Mouse (Mus musculus) gastrocnemius, postnatal 14 days (tissue): Measurements from ENCODE around the gene Iqcf1. TPM values are rescaled to one million over a fixed set of nuclear protein-coding genes. Genes with fewer than 3 reads are reported as not detected.

ENCODE experiments used
- DNase-seq: peaks from one replicate; pipeline ENCODE4 v3.0.0; 2021; ENCODE audit warnings: mixed read lengths
- intact Hi-C: fragments of 180-260 bp; cut with DNase I; formaldehyde crosslinking; loops from one replicate; pipeline ENCODE4 v1.15.1; 2025; ENCODE audit warnings: low total_unique reads
- total RNA-seq, 2 experiments: library from RNA; stranded (reverse); gene quantifications; 2 replicates each; pipeline ENCODE4 v1.2.3; 2021

Gene Iqcf1
- total RNA-seq, 2 experiments from 2014 or later, result not detected

GRCm38 (mm10) chr9:106463122-106464063 is 36.4 kb upstream of the Iqcf1 start:
- intact Hi-C loops, result no loop called here
- no peak for DNase-seq

DNA sequence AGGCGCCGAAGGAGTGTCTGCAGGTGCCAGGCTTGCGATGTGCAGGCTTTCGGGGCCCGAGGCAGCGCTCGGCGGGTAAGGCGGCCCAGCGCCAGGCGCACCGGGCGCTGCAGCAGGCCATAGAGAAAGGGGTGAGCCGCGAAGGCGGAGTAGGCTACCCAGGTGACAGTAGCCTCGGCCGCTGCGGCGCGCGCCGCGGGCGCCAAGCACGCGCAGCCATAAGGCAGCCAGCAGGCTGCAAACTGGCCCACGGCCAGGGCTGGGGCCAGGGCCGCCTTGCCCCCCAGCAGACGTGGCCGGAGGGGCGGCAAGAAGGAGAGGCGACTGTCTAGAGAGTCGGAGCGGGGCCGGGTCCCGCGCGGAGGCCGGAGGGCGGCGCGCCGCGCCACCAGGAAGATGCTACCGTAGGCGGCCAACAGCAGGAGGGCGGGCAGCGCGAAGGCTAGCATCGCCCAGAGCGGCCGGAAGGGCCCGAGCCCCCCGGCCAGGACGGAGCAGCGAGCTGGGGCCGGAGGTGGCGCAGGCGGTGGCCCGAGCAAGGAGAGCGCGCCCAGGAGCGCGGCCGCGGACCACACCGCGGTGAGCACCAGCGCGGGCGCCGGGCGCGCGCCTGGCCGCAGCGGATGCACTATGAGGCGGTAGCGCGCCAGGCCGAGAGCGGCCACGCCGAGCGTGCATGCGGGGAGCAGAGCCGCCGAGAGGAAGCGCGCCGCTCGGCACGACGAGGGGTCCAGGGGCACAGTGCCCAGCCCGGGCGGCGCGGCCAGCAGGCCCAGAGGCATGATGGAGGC is 34.8 kb upstream of the Iqcf1 start:
- DNase-seq, result peak; percentile 71
- intact Hi-C loops, result no loop called here

DNA sequence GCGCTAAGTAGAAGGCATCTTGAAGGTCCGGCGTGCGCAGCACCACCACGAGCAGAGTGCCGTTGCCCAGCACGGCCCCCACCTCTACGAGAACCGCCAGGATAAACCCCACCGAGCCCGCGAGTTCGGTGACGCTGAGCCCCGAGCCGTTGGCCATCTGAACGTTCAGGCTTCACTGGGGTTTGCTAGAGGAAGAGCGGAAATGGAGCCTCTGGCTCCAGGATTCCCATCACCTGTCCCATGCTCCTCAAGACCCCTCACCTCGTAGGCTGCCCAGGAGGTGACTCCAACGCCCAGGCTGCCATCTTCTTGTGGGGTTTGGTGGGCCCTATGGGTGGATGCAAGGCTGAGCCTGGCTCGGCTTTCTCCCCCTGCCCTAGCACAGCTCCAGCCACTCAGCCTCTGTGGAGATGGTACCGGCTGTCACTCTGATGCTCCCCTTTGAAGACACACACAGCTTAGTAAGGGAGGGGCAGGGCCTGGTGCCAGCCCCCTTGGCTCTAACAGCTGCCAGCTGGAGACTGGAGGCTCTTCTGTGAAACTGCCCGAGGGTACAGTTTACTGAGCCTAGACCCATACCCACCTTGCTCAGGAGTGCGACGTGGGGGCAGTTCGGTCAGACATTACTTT is 34.1 kb upstream of the Iqcf1 start, which contains the start of gene Gpr62:
TSS of gene Gpr62 (minus strand) at position 368 of the 630 bp plus-strand sequence.
- intact Hi-C loops, result no loop called here
- DNase-seq, result peak; percentile 74

- no peak for DNase-seq
- intact Hi-C loops, result no loop called here
Observed at GRCm38 (mm10) chr9:106466721-106467120, 33.0 kb upstream of the Iqcf1 start.

GRCm38 (mm10) chr9:106467746-106468145 is 32.0 kb upstream of the Iqcf1 start:
- intact Hi-C loops, result no loop called here
- DNase-seq, result no peak

DNA sequence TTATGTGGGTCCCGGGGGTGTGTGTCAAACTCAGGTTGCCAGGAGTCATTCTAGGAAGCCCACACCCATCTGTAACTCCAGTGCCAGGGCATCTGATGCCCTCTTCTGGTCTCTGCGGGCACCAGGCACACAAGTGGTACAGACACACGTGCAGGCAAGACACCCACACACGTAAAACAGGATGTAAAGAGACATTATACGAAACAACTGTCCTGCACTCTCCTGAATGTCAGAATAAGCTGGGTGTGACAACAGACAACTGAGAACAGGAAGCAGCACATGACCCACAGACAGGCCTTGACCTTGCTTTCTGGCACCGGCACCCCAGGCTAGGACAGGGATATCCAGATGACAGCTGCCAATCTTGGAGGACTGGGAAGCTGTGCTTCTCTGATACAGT is 30.4 kb upstream of the Iqcf1 start:
- no peak for DNase-seq
- intact Hi-C loops, result no loop called here

DNA sequence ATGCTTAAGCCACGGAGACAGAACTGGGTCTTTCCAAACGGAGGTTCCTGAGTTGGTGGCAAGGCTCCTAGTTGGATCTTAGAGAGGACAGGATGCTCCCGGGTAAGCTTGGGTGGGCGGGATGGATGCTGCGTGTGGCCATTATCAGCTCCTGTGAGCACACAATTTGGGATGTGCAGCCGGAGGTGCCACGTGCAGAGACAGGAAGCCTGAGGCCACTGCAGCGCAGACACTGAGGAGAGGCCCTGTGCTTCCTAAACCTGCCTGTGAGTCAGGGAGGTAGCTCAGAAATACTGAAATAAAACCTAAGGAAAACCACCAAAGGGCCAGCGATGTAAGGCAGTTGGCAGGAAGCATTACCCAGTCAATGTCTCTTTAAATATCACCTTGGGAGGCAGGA is 30.0 kb upstream of the Iqcf1 start:
- peak; percentile 2 for DNase-seq
- intact Hi-C loops, result loop anchor here (5.0 kb wide), 1 partner anchor 32 kb away; the partner anchor contains the start of gene Acy1

- intact Hi-C loops, result loop anchor here (5.0 kb wide), 1 partner anchor 34 kb away; the partner anchor contains the start of gene Acy1
- peak; percentile 6 for DNase-seq
Observed at GRCm38 (mm10) chr9:106470991-106471750, 28.6 kb upstream of the Iqcf1 start.

- intact Hi-C loops, result loop anchor here (5.0 kb wide), 1 partner anchor 35 kb away; the partner anchor contains the start of gene Acy1
- peak; percentile 77 for DNase-seq
Observed at GRCm38 (mm10) chr9:106471892-106472291, 27.9 kb upstream of the Iqcf1 start.

DNA sequence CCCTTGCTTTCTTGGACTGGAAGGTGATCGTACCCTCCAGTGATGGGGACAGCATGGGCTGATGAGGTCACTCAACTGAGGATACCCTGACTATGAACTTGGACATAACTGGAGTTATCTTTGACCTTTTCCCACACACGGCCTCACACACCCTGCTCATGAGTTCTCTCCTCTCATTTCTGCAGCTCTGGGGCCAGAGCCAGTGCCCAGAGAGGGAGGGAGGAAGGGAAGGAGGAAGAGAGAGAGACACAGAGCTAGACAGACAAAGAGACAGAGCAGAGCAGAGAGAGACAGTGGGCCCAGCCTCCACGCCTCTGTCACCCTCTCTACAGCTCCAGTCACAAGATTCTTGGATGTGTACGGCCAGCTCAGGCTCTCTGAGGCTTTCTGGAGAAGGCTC is 27.4 kb upstream of the Iqcf1 start:
- peak; percentile 19 for DNase-seq
- intact Hi-C loops, result loop anchor here (5.0 kb wide), 1 partner anchor 35 kb away; the partner anchor contains the start of gene Acy1

DNA sequence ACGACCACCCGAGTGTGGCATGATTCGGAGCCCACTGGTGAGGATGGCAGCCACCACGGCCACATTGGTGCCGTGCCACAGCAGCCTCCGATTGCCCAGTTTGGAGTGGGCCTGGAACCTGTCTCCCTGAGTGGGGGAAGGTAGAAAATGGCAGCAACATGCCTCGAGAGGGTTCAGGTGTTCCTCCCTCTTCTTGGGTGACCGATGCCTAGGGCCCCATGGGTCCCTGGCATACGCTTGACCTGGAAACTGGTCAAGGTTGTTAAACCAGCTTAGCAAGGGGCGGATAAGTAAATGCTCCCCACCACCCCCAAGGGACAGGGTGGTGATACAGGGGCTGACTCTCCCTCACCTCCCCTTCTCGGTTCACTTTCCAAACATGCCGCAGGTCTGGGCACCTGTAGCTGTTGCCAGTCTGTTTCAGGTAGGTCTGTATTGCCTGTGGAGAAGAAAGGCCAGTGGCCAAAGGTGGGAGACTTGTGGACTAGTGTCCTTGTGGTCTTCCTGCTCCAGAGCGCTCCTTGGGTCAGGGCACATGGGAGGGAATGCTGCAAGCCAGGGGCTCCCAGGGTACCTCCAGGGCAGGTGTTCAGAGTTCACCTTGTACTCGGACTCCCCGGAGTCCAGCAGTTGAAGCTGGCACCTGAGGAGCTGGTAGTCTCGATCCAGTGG is 26.6 kb upstream of the Iqcf1 start:
- DNase-seq, result peak; percentile 7
- intact Hi-C loops, result loop anchor here (5.0 kb wide), 1 partner anchor 36 kb away; the partner anchor contains the start of gene Acy1

DNA sequence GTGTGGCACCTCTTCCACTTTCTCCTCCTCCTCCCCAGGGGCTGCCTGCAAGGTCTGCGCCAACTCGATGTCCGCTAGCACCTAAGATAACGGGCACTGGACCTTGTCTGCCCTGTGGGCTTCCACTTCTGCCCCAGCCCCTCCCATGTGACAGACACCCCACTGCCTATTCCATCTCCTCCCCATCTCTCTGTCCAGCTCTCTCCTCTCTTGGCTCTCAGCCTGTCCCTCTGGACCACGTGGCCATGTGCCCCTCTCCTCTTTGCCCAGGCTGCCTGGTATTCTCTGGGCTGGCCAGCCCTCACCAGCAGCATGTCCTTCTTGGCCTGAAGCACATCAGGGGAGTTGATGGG is 26.0 kb upstream of the Iqcf1 start:
- DNase-seq, result peak; percentile 24
- intact Hi-C loops, result loop anchor here (5.0 kb wide), 1 partner anchor 36 kb away; the partner anchor contains the start of gene Acy1

DNA sequence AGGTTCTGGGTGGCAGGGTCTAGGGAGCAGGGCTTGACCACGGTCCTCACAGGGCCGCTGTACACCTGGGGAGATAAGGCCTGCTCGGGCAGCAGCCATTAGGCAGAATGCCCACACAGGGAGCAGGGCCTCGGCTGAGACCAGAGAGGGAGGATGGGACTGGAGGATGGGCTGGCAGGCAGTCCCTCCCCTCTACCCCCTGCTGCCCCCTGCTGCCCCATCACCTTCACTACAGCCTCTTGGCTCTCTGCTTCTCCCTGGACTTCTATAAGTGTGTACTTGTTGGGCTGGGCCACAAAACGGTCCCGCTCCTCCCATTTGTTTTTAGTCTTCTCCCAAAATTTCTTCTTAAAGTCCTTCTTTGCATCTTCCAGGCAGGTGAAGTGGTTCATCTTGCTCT is 25.3 kb upstream of the Iqcf1 start:
- DNase-seq, result peak; percentile 80
- intact Hi-C loops, result loop anchor here (5.0 kb wide), 1 partner anchor 37 kb away; the partner anchor contains the start of gene Acy1

GRCm38 (mm10) chr9:106475046-106475445 is 24.7 kb upstream of the Iqcf1 start:
- intact Hi-C loops, result no loop called here
- peak; percentile 54 for DNase-seq

DNA sequence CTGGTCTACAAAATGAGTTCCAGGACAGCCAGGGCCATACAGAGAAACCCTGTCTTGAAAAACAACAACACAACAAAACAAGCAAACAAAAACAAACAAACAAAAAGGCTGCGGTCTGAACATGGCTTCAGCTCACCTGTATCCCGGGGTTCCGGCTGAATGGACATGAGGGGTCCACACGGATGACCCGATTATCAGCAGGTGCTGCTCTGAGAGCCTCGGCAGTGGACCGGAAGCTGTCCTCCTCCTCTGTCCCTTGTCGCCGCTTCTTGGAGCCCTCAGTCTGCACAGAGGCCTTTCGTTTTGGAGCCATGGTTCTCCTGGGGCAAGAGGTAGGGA is 24.1 kb upstream of the Iqcf1 start, which contains the start of gene Rrp9:
TSS of gene Rrp9 (plus strand) at position 301 of the 339 bp plus-strand sequence.
- intact Hi-C loops, result no loop called here
- peak; percentile 13 for DNase-seq

DNA sequence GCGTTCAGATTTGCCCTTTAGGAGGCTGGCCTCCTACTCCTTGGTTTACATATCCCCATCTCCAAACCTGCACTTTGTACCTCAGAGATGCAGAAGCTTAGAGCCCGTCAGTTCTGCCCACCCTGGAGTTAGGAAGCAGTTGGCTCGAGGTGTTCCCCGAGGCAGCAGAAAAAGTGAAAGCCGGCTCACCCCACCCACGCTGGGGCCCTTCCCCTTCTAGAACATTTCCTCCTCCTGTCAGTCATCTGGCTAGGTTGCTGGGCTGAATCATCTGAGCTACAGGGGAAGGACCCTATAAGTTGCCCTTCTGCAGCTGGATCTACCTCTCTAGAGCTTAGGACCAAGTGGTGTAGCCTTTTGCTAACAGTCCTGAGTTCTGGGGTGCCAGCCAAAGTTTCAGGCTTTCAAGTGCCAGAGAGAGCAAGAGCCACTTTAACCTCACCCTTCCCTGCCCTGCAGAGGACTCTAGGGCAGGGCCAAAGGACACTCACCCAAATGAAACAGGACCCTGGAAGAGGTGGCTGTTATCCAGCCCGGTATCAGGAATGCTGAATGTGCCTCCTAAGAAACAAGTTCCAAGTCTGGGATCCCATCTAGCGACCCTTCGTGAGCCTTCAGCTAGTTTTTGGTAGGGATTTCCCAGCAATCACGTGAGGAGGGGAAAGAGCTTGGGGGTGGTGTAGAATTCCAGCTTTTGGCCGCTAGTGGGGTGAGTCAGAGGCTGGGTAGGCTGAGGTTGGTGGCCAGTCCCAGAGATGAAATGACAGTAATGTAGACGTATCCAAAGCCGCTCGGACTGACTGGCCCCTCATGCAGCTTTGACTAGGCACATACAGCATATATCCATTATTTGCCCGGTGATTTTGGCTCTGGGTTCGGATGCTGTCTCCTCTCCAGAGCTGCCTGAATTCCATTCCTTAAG is 23.5 kb upstream of the Iqcf1 start:
- intact Hi-C loops, result no loop called here
- peak; percentile 79 for DNase-seq

GRCm38 (mm10) chr9:106476924-106477484 is 22.8 kb upstream of the Iqcf1 start, which contains the start of gene Parp3:
Gene Parp3 (minus strand): TSS chr9:106476949.
- intact Hi-C loops, result no loop called here

More at GRCm38 (mm10) chr9:106476924-106477484, 22.8 kb upstream of the Iqcf1 start, which contains the start of gene Parp3:
- peak; percentile 99 for DNase-seq
